Mouse (Mus musculus): ENCODE results near the gene Hnrnpa3.
"Not testable (repeated sequence)": the region's sequence is repeated elsewhere in the genome, so short reads cannot be mapped to it uniquely, and the experiment has no call there.

Gene Hnrnpa3

GRCm38 (mm10) chr2:75637055-75637304 lies 22.1 kb upstream of the Hnrnpa3 start:
- DNase-seq (ENCODE audit: low spot score in 2 of 2): not testable (repeated sequence)

DNA sequence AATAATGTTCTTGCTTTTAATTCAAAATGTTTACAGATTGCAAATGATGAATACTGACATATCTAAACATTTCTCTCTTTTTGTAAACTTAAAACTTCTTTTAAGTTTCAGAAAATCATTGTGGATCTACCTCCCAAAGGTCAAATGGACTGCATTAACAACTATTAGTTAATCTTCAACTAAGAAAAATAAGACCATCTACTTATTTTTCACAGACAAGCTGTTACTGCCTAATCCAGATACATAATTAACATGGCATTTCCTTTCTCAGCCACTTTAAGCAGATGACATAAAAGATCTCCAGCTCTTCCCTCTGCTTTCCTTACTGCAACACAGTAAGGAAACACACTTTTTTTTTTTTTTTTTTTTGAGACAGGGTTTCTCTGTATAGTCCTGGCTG lies 21.7 kb upstream of the Hnrnpa3 start:
- no peak for DNase-seq (ENCODE audit: low spot score in 2 of 2)

- not testable (repeated sequence) for DNase-seq (ENCODE audit: low spot score in 2 of 2)
These were observed 21.2 kb upstream of the Hnrnpa3 start for GRCm38 (mm10) chr2:75637822-75638221.

DNA sequence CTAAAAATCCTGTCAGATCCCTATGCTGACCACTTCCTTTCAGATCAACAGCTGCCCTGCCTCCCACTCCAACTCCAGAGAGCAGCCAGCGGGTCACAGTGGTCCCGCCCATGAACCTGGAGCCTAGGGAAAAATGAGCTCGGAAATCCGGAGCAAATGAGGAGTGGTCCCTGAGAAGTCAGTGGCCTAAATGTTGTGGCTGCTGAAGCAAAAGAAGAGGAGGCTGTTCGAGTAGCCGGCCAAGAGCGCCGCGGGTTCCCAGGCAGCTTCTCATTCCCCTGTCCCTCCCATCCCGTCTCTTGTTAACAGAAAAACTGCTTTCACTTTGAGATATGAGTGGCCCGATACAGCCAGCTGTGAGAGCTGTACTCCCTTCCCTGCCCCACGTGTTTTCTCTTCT lies 19.5 kb upstream of the Hnrnpa3 start:
- DNase-seq (ENCODE audit: low spot score in 2 of 2): not testable (repeated sequence)

DNA sequence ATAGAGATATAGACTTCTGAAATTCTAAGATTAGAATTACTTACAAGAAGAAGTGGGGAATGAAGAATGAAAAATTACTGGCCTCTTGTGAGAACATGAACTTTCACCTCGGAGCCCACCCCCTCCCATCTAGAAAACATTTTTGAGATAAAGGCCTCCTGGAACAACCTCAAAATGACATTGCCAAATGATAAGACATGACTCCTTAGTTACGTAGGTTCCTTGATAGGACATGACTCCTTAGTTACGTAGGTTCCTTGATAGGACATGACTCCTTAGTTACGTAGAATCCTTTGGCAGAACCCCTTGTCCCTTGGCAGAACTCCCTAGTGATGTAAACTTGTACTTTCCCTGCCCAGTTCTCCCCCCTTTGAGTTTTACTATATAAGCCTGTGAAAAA lies 16.7 kb upstream of the Hnrnpa3 start:
- DNase-seq (ENCODE audit: low spot score in 2 of 2): not testable (repeated sequence)

DNA sequence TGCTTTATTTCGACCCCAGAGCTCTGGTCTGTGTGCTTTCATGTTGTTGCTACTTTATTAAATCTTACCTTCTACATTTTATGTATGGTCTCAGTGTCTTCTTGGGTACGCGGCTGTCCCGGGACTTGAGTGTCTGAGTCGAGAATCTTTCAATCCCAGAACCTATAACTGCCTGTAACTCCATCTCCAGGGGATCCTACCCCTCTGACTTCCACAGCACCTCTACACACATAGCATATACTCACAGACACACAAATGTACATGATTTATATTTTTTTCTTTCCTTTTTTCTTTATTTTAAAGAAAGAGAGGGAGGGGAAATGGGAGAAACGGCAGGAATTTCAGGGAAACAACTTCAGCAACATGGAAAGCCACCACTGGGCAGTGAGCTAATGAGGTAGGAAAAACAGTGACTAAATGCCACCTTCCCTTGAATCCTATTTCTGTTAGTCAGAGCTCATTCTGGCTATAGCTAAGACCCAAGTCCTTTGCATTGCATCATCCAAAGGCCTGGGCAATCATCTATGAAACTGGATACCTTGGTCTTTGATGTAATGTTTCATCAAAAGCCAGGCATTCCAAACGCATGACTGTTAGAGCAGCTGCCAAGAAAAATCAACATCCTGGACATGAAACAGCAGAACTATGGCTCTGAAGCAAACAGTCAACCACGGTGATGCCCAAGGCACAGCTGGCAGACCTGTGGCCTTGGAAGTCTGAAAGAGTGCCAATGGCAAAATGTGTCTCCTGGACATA lies 16.1 kb upstream of the Hnrnpa3 start:
- DNase-seq (ENCODE audit: low spot score in 2 of 2): peak in 1 of 2 experiments; percentile 59

GRCm38 (mm10) chr2:75643950-75644349 lies 15.1 kb upstream of the Hnrnpa3 start:
- no peak for DNase-seq (ENCODE audit: low spot score in 2 of 2)

DNA sequence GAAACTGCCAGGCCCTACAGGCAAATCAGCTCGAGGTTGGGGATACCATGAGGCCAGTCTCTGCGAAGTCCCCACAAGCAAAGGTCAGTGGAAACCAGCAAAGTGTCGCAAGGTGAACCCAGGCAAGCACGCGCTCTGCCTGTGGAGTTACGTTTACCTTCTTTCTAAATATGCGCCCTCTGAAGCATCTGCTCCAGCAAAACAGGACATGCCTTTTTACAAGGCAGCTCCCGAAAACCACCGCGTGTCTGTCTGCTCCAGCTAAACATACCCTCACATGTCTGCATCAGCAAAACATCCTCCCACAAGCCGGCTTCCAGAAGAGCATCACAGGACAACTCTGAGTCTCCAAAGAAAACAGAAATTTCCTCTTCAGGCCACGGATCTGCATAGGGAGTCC lies 13.8 kb upstream of the Hnrnpa3 start:
- DNase-seq (ENCODE audit: low spot score in 2 of 2): no peak

GRCm38 (mm10) chr2:75650437-75650836 lies 8.6 kb upstream of the Hnrnpa3 start:
- DNase-seq (ENCODE audit: low spot score in 2 of 2): no peak

- no peak for DNase-seq (ENCODE audit: low spot score in 2 of 2)
These were observed 5.9 kb upstream of the Hnrnpa3 start for GRCm38 (mm10) chr2:75653150-75653549.

- no peak for DNase-seq (ENCODE audit: low spot score in 2 of 2)
These were observed 4.4 kb upstream of the Hnrnpa3 start for GRCm38 (mm10) chr2:75654679-75655078.

- DNase-seq (ENCODE audit: low spot score in 2 of 2): no peak
These were observed 2.1 kb upstream of the Hnrnpa3 start for GRCm38 (mm10) chr2:75656924-75657323.

DNA sequence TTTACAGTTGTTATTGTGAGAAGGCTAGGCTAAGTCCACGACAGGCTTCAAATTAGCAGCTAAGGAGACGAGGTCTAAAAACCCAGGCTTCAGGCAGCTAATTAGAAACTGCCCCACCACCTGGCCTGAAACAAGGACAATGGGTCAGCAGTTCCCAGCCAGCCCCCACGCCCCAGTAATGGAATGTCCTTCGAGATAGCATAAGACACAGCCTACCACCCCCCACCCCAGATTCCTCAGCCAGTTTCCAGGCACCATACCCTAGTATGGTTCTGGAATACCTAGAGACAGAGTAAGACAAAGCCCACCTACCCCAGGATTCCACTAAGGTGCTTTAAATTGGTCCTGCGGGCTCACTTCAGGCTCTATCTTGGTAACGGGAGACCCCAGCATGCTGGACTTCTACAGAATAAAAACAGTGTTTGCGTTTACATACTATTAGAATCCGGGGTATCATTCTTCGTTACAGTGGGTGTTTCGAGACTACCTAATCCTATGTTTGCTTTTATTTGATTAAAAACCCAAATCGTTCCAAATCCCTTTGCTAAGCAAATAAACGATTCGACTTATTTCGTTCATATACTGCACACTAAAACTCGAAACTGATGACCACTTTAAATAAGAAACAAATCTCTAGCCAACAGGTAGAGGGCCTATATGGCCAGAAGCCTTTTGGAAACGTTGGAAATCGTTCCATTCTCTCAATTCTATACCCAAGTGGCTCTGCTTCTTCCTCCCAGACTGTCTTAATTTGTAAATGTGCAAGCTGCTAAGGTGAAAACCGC lies 962 bp upstream of the Hnrnpa3 start:
- no peak for DNase-seq (ENCODE audit: low spot score in 2 of 2)

DNA sequence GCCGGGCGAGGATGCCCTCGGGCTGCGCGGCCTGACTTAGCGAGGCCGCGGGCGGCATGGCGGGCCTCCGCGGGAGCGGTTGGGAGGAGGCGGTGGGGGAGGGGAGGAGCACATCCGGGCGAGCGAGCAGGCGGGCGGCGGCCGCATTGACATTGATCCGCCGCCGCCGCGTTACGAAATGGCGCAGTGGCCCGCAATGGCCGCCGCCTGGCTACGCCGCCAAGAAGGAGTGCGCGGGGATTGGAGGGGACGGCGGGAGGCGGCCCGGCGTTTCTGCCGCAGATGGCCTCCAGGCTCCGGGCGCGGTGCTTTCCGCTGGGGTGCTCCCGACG lies 534 bp downstream of the Hnrnpa3 start:
- peak; percentile 86 to 90 for DNase-seq (ENCODE audit: low spot score in 2 of 2)

- no peak for DNase-seq (ENCODE audit: low spot score in 2 of 2)
These were observed 1.3 kb downstream of the Hnrnpa3 start for GRCm38 (mm10) chr2:75660255-75660948.

GRCm38 (mm10) chr2:75661106-75661505 lies 2.0 kb downstream of the Hnrnpa3 start:
- no peak for DNase-seq (ENCODE audit: low spot score in 2 of 2)

DNA sequence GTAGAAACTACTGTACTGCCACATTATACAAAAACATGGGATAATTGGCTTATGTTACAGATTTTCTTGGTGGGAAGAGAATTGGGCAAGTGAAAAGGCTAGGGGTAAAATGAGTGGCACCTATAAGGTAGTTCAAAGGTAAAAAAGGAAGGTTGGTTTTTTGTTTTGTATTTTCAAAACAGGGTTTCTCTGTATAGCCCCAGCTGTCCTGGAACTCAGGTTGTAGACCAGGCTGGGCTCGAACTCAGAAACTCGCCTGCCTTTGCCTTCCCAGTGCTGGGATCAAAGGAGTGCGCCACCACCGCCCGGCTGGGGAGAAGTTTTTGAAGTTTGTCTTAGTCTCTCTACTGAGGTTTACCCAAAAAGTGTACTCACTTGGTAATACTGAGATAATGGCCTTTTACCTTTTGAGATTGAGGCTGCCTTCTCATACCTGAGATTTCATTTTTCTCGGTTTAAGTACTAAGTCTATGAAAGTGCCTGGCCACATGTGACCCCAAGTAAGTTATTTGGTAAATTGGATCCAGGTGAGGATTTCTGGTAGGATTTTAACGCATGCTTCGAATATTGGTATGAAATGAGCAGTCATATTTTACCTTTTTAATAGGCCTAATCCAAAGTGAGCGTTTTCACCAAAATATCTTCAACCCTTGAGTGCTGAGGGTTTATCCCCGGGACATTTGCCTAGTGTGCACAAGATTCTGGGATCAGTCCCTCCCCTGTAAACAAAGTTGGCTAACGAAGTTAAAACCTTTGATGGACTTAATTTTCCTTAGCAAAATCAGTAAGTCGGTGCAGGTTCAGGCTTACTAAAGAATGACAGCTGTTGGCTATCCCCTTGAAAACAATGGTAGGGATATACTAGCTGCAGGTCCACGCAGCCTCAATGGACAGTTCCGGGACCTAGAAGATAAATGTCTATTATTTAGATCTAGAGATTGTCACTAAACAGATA lies 10.7 kb downstream of the Hnrnpa3 start:
- no peak for DNase-seq (ENCODE audit: low spot score in 2 of 2)

DNA sequence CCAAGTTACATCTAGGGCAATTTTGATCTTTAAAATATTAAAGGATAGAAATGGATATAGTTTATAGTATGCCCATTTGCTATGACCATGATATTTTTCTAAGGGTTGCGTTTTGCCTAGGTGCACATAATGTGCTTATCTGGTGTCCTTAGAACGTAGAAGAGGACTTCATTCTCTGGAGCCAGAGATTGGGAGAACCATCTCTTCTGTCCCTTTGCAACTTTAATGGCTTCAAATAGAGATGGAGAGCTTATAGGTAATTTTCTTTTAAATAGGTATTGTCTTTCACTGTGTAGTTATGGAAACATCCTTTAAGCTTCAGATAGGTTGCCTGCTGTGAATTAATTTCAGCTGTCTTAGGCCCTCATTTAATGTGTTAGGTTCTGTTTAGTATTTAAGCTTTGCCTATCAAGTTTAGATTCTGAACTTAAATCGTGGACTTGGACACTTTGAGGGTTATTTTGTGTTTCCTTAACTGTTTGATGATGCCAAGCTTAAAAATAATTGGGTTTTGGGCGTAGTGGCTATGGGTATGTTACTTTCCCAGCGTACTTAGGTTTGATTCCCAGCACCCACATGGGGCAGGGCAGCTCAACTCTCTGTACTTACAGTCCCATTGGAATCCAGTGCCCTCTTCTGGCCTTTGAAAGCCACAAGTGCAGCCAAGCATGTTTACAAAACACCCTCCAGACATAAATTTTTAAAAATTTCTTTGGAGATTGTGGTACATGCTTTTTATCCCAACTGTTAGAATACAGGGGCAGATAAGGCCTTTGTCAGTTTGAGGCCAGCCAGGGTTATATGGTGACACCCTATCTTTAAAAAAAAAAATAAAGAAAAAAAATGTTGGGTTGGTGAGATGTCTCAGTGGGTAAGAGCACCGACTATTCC lies 11.6 kb downstream of the Hnrnpa3 start:
- DNase-seq (ENCODE audit: low spot score in 2 of 2): no peak

GRCm38 (mm10) chr2:75671337-75671660 lies 12.2 kb downstream of the Hnrnpa3 start:
- no peak for DNase-seq (ENCODE audit: low spot score in 2 of 2)

DNA sequence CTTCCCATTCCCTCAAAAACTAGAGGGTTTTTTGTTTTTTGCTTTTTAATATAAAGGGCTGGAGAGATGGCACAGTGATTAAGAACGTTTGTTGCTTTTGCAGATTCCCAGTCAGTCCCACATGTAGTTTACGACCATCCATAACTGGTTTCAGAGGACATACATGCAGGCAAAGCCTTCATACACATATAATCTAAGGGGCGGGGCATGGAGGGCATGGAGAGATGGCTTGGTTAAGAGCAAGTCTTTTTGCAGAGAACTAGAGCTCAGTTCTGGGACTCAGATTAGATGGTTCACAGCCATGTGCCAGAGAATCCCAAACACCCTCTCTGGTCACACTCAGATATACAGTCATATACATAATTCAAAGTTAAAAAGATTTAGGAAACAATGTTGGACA lies 13.5 kb downstream of the Hnrnpa3 start:
- no peak for DNase-seq (ENCODE audit: low spot score in 2 of 2)

DNA sequence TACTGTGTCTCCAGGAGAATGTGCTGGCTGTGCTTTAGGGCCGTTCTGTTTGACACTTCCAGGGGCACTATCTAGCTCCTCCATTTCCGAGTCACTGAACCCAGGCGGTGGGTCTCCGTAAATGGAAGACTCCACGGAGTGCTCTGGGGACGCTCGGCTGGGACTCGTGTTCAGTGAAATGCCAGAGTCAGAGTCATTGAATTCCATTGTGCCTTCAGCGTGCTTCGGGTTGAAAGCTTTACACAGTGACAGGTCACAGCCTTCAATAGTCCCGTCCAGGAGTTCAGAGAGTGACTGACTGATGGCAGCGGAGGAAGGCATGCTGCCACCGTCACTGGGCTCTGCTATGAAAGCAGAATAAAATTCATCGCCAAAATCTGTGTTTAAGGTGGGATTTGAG lies 17.5 kb downstream of the Hnrnpa3 start:
- no peak for DNase-seq (ENCODE audit: low spot score in 2 of 2)
